Mouse (Mus musculus) granulocyte monocyte progenitor cell, adult 5-6 weeks (primary cell): ENCODE results near the gene Chpf2. TPM values are rescaled to one million over a fixed set of nuclear protein-coding genes. Genes with fewer than 3 reads are reported as not detected.
A peak's percentile ranks its signal among the peaks of the same experiment; 100 is the strongest.
"Not testable (repeated sequence)": the region's sequence is repeated elsewhere in the genome, so short reads cannot be mapped to it uniquely, and the experiment has no call there.

Source experiments
- ATAC-seq: replicated peaks from 2 replicates; pipeline ENCODE4 v1.8.0; 2016; ENCODE audit warnings: mild to moderate bottlenecking, moderate TSS enrichment, inconsistent platforms; ENCODE audit not compliant: poor library complexity, severe bottlenecking
- total RNA-seq, 2 experiments: library from RNA; stranded (forward) in 1 of 2; stranded (reverse) in 1 of 2; fragments of 200-712, 200-1000 nt in 1 of 2; fragments of >200 nt in 1 of 2; fragmentation: Nextera tagmentation in 1 of 2; gene quantifications; 2 replicates each; pipeline ENCODE4 v1.2.3; 2014 to 2017

Chpf2 gene
- total RNA-seq (2014; fragmentation: Nextera tagmentation) = 17.8 and 17.9 TPM in 2 replicates
- 10.4 and 29.2 TPM in 2 replicates for total RNA-seq (2017)

DNA sequence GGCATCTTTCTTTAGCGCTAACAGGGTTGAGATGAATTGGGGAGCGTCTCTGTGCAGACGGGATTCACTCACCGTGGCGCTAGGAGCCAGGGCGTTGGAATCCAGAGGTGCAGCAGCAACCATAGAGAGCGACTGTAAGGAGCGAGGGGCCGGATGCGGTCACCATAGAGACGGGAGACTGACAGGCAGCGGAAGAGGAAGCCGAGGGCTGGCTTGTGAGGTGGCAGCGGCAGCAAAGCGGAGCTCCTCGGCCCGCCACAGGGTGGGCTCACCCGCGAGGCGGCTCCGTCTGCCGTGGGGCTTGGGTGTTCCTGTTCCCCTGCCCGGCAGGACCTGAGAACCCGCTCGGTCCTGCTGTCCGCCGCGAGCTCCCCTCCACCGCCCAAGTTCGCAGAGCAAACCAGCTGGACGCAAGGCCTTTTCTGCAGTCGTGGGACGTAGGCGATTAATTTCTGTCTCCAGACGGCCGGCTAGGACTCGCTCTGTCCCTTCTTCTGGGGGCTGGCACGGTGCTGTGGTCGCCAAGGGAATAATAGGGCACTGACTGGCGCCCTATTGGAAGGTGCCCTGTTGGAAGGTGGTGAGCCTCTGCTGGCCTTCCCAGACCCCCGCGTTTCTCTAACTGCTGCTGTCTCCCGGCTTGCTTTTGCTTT, at the start of gene Chpf2:
Gene Chpf2 (plus strand): TSS at position 195 of the 653 bp plus-strand sequence.
- peak; percentile 94 for ATAC-seq

DNA sequence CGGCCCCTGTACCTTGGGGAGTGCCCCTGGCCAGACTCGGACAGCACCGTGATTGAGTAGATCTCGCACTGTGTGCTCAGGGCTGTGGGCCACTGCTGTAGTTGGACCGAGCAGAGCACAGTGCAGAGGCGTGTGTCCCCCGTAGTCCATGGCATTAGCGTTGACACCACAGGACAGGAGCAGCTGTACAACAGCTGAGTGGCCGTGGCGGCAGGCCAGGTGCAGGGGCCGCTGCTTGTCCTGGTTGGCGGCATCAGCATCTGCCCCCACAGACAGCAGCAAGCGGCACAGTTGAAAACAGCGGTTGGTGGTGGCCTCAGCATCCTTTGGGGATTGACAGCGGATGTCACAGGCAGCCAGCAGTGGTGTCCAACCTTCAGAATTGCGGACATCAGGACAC, 48.9 kb upstream of the Chpf2 start:
- no peak for ATAC-seq

DNA sequence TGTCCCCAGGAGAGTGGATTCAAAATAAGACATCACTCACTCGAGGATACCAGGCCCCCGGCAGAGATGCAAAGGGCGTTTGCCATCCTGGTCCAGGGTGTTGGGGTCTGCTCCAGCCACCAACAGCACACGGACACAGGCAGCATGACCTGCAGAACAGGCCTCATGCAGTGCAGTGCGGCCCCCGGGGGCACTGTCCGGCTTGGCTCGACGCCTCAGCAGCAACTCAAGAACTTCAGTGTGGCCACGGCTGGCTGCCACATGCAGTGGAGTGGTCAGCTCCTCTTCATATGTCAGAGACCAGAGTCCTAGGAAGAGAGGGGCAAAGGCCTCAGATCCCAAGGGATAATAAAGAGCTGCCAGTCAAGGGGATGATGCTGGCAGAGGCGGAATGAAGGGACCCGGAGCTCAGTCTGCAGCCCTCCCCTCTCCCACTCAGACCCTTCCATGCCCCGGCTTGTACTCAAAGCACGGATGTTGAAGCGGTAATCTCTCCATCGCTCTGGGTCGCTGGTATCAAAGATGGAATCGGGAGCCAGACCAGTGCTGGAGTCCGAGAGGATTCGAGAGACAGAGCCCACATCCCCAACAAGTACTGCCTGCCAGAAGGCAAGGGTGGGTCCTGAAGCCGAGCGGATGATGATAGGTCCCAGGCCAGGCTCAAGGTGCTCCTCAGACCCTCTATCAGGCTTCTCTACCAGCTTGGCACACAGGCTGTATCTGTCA, 46.8 kb upstream of the Chpf2 start:
- ATAC-seq = no peak

DNA sequence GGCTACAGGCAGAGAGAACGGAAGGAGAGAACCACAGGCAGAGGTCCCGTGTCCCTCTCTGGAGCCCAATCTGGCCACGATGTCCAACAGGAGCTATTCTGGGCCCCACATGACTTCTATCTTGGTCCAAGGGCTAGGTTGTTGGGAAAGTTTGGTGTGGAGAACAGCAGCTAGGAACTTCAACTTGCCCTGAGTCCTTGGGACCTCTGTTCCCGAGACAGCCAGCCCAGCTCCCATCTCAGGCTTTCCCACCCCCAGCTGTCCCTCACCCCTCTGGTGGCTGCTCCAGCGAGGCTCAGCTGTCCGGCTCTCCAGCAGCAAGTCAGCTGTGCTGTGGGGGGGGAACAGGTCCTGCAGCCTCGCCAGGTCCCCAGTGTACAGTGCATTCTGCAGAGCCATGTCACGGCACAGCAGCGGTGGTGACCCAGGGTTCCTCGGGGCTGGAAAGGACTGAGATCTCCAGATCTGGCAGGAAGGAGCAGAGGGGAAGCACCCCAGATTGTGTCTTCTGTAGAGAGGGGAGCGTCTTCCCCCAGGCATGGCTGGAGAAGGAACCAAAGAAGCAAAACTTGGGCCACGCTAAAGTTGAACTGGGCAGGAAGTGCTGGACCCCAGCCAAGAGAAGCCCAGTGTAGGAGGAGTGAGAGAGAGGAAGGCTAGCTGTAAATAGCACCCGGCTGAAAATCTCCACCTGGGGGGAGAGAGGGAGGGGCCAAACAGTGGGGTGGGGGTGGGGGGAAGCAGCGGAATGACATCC, 46.0 kb upstream of the Chpf2 start, which contains the start of gene Asb10:
Gene Asb10 (minus strand): TSS at position 592 of the 757 bp plus-strand sequence.
- peak; percentile 71 for ATAC-seq

DNA sequence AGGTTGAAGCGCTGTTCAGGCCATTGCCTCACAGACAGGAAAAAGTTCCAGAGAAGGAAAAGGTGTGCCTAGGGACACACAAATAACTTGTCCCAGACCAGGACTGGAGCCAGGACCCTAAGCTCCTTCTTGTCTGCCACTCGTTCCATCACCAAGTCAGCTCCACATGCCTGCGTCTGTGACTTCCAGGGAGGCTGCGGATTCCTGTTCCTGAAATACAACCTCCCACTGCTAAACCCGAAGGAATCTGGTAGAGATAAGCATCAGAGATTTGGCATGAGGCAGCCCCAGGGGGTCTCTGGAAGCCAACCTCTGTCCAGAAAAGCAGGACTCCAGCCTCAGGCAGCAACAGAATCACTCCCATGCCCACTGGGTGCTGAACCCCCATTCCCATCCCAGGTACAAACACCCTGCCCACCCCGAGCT, 45.4 kb upstream of the Chpf2 start:
- no peak for ATAC-seq

DNA sequence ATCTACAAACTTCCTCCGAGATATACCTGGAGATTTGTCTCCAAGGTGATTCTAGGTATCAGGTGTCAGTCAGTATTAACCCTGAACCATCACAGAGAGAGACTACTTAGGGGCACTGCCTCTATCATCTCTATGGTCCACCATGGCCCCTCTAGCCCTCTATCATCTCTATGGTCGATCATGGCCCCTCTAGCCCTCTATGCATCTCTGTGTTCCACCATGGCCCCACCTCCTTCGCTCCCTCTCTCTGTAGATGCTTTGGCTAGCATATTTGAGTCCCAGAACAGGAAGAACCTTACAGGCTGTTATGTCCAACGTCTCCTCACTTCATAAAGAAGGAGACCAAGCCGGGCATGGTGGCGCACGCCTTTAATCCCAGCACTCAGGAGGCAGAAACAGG, 43.9 kb upstream of the Chpf2 start:
- 0 out of 2 replicates have a peak, but pooled peaks have one; percentile 37 for ATAC-seq

DNA sequence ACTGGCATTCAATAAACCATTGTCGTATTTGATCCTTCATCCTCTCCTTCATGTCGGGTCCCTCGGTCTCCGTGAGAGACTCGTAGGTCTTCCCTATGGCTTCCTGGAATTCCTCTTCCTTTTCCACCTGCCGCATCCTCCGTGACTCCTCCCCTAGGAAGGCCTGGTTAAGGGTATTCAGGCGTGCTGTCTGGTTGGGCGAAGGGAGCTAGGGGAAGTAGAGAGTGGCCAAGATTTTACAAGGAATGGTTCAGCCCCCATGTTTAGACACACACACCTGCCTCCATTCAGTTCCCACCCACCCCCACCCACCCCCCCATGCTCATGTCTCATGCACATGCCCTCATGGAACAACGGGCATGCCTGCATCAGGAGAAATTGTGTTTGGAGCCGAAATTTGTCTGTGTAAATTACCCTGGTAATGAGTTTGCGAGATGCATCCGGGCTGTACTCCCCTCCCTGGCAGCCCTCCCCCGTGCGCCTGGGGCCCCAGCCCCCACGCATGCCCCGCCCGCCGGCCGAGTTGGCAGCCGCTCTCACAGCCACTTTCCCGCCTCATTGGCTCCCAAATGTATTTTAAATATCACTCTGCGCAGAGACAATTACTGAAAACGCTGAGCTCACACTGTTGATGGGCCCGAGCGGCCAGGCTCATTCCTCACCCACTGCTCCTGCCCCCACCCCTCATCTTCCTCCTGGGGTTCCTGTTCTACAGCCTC, 35.8 kb upstream of the Chpf2 start:
- no peak for ATAC-seq

DNA sequence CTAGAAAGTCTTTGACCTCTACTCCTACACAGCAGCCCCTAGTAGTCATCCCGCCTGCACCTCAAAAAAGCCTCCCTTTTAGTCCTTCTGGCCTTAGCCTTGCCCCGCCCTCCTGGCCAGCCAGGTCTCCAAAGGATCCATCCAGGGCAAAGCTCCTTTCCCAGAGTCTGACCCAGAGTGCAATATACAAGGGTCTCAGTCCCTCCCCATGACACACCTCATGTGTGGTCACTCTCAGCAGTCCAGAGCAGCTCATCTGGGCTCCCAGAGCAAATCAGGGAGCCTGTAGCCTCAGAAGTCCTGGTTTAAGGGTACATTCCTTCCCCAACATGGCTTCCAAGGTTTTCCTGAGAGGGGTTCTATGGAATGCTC, 35.2 kb upstream of the Chpf2 start:
- no peak for ATAC-seq

DNA sequence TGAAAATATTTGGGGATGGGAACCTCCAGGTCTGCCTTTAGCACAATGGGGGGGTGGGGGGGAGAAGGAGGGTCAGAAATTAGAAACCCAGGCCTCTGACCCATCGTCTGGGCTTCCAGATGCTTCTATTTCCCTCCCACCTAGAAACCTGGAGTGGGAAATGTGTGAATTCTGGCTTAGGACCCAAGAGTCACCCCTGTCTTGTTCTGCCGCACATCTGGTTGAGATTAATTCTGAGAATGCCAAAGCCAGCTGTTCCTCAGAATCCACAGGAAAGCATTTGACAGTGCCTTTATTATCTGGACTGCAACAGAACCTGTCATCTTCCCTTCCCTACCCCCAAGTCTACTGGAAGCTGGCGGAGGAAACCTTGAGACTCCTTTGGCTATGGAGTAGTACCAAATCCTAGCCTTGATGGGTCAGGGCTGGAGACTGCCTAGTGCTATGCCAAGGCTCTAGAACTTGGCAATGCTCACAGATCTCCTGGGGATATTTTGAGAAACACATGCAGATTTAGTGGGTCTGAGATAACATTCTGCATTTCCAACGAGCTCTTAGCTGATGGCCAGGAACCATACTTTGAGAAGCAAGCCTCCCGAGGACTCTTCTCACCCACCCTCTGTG, 32.8 kb upstream of the Chpf2 start:
- no peak for ATAC-seq

DNA sequence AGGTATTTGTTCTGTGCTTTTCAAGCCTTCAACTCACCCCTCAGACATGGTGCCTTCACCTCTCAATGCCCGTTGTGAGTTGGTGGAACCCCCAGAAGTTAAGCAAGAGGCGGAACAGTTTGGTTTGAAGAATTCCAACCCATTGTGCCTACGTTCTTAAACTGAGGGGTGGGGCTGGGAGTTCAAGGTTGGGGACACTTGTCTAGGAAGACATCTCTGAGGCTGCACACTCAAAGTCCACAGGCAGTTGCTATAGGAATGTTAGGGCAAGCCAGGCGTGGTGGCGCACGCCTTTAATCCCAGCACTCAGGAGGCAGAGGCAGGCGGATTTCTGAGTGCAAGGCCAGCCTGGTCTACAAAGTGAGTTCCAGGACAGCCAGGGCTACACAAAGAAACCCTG, 31.2 kb upstream of the Chpf2 start:
- not testable (repeated sequence) for ATAC-seq

DNA sequence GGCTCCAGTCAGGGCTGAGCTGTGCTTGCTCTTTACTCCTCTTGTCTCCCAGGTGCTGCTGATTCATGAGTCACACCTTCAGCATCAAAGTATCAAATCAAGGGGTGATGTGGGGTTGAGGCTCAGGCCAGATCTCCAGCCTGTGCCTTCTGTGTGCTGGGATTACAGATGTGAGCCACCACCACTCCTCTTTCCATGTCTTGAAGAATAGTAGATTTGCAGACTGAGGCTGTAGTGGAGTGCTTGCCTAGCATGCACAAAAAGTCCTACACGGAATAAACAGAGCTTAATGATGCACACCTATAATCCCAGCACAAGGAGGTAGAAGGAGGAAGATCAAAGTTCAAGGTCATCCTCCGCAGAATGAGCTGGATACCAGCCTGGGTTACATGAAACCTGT, 29.8 kb upstream of the Chpf2 start, which contains the start of gene 4931409K22Rik:
Gene 4931409K22Rik (minus strand): TSS at position 101 of the 400 bp plus-strand sequence.
- no peak for ATAC-seq

DNA sequence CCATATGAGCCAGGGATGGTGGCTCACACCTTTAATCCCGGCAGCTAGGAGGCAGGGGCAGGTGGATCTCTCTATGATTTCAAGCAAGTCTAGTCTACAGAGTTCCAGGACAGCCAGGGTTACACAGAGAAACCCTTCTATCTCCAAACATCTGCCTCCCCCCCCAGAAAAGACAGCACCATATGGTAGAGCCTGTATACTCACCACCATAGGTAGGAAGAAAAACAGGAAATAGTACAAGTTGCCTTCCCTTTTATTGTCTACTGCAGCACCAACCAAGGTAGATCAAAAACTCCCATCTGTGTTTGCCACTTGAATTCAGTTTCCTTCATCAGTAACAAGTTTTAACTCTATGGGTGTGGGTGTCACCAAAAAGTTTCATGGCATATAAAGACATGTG, 10.6 kb upstream of the Chpf2 start:
- ATAC-seq = no peak

DNA sequence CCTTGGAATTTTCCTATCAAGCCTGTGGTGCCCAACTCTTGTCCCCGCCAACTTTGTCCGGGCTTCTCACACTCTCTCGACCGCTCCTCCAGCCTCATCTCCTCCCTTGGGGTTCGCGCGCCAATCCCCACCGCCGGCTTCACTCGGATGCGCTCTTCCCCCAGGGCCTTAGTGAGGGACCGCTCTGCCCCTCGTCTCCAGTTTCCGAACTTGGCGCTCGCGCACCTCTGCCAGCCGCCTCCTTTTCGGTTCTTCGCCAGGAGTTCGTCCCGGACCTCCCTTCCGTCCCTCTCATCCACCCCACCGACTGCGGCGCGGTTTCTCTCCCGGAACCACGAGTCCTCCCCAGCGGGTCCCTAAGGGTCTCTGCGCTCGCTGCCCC, 9.7 kb upstream of the Chpf2 start:
- ATAC-seq = peak; percentile 23; the same call in 1 of the 2 replicates

DNA sequence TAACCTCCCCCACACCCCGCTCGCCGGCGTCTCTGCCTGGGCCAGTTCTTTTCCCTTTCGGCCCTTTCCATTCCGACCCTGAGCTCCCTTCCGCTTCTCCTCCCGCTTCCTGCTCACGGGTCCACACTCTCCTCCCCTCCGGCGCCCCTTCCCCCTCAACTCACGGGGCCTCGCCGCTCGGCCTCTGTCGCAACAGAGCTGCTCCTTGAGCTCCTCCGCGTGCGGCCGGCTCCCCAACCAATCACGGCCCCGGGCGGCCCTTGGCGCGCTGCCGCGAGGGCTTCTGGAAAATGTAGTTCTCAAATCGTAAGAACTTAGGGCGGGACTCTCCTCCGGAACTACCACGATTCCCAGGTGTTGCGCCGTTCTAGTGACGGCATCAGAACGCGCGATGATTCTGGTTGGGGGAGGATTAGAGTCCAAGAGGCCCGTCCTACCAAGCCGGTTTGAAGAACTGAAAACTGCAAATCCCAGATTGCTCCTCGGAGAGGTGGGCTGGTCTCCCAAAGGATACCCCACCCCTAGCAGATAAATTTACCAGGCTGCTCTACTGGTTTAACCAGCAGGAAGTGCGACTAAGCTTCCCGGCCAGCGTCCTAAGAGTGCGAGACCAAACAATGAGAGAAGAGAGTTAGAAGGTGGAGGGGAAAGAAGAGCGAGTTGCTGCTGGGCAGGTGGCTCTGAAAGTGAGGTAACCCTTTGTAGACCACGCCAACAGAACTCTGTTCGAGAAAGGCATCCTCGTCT, 9.2 kb upstream of the Chpf2 start, which contains the start of gene Abcf2:
Gene Abcf2 (minus strand): TSS at position 285 of the 747 bp plus-strand sequence.
- peak; percentile 92 for ATAC-seq

DNA sequence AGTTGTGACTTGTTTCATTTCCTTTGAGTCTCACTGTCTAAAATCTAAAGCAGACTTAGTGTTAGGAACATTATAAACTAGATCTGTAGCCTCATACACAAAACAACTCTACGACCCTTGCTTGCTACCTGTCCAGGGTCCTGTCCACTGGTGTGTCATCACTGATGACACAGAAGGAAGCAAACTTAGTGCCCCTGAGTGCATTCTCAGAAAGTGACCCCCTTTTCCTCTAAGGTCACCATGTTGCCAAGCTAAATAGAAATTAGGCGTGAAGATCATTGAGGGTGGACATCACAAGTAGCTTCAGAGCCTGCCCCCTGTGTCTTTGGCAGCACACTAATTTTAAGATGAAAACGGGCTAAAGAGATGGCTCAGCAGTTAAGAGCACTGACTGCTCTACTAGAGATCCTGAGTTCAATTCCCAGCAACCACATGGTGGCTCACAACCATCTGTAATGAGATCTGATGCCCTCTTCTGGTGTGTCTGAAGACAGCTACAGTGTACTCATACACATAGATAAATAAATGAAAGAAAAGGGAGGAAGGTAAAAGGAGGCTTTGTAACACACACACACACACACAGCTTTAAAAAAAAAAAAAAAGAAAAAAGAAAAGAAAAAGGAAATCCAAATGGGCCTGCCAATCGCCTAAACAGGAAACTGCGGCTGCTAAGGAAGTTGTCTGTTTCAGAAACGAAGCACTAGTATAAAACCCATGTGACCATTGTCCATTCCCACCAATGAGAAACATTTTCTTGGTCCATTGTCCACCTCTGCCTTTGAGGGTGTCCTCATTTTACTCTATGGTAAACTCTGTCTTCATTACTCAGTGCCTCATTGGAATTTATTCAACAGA, 8.2 kb upstream of the Chpf2 start:
- ATAC-seq = no peak

DNA sequence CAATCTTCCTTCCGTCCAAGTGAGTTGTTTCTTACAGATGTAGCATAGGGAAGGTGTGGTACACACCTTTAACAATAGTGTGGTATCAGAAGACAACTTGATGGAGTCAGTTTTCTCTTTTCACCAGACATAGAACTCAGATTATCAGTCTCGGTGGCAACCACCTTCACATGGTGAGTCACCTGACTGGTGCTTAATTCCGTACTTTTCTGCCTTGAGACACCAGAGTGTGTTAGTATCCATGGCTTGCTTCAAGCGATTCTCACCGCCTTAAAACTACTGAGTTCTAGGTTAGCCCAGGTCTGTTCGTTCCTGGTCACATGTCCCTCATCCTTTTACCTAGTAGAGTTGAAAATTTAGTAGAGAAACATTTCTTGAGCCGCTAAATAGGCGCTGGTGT, 435 bp upstream of the Chpf2 start:
- no peak for ATAC-seq

DNA sequence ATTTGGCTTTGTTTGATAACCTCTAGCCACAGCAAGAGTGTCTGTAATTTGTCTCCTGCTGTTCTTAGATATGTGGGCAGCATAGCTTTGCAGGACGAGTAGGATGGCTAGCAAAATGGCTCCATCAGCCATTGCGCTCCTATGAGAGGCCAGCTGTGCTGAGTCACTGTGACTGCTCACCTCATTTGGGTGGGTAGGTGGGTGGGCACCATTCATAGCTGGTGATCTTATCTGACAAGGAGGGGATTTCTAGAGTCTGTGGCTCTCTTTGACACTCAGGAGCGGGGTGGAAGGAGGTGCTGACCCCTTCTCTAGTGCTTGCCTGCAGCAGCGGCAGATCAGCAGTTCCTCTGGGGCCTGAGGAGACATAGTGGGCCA, 648 bp downstream of the Chpf2 start:
- 0 out of 2 replicates have a peak, but pooled peaks have one; percentile 8 for ATAC-seq
